Mouse (Mus musculus) liver, embryonic 13.5 days (tissue): ENCODE data around the gene Gskip. TPM values are rescaled to one million over a fixed set of nuclear protein-coding genes. Genes with fewer than 3 reads are reported as not detected.

Experiments used
- ATAC-seq: fragments of 200-750 bp; cut with Nextera tagmentation; 2 replicates; pipeline ENCODE4 v1.8.0; 2017; ENCODE audit warnings: low read depth, mild to moderate bottlenecking, moderate number of reproducible peaks, moderate library complexity
- DNase-seq: peaks from one replicate; pipeline ENCODE4 v3.0.0; 2022
- H3K27ac ChIP-seq: fragments of 300-500 bp; sonication (generic); 2 replicates; pipeline ENCODE4 v1.5.1; 2015; ENCODE audit warnings: moderate library complexity, mild to moderate bottlenecking, inconsistent platforms
- H3K27me3 ChIP-seq: fragments of 300-500 bp; sonication (generic); 2 replicates; pipeline ENCODE4 v1.6.1; 2015; ENCODE audit warnings: mild to moderate bottlenecking, inconsistent platforms
- H3K36me3 ChIP-seq: fragments of 300-500 bp; sonication (generic); 2 replicates; pipeline ENCODE4 v1.6.1; 2015; ENCODE audit warnings: mild to moderate bottlenecking, inconsistent platforms
- H3K4me1 ChIP-seq: fragments of 300-500 bp; sonication (generic); replicated peaks from 2 replicates; pipeline ENCODE4 v1.6.1; 2015; ENCODE audit warnings: inconsistent platforms
- H3K4me2 ChIP-seq: fragments of 300-500 bp; sonication (generic); 2 replicates; pipeline ENCODE4 v1.6.1; 2015; ENCODE audit warnings: inconsistent platforms, mild to moderate bottlenecking, moderate library complexity
- H3K4me3 ChIP-seq: fragments of 300-500 bp; sonication (generic); replicated peaks from 2 replicates; pipeline ENCODE4 v1.5.1; 2015; ENCODE audit warnings: mild to moderate bottlenecking, inconsistent platforms
- H3K9ac ChIP-seq: fragments of 300-500 bp; sonication (generic); 2 replicates; pipeline ENCODE4 v1.6.1; 2015; ENCODE audit warnings: mild to moderate bottlenecking, inconsistent platforms
- H3K9me3 ChIP-seq: fragments of 300-500 bp; sonication (generic); replicated peaks from 2 replicates; pipeline ENCODE4 v1.6.1; 2016; ENCODE audit warnings: inconsistent platforms
- WGBS: fragments of 180-500 bp; shearing (Covaris S2); methylation state at CpG from one replicate; pipeline ENCODE4 v1.1.7; 2015; ENCODE audit not compliant: insufficient replicate concordance; 5-methylcytosine and 5-hydroxymethylcytosine counted together
- polyA plus RNA-seq: library from polyadenylated mRNA; unstranded; fragments of >200 nt; fragmentation: Nextera tagmentation; extraction: Ambion mirVana; gene quantifications from 2 replicates; pipeline ENCODE4 v1.2.1, GENCODE M21; 2015

Gene Gskip
- 13.2 and 14.4 TPM in 2 replicates for polyA plus RNA-seq

DNA sequence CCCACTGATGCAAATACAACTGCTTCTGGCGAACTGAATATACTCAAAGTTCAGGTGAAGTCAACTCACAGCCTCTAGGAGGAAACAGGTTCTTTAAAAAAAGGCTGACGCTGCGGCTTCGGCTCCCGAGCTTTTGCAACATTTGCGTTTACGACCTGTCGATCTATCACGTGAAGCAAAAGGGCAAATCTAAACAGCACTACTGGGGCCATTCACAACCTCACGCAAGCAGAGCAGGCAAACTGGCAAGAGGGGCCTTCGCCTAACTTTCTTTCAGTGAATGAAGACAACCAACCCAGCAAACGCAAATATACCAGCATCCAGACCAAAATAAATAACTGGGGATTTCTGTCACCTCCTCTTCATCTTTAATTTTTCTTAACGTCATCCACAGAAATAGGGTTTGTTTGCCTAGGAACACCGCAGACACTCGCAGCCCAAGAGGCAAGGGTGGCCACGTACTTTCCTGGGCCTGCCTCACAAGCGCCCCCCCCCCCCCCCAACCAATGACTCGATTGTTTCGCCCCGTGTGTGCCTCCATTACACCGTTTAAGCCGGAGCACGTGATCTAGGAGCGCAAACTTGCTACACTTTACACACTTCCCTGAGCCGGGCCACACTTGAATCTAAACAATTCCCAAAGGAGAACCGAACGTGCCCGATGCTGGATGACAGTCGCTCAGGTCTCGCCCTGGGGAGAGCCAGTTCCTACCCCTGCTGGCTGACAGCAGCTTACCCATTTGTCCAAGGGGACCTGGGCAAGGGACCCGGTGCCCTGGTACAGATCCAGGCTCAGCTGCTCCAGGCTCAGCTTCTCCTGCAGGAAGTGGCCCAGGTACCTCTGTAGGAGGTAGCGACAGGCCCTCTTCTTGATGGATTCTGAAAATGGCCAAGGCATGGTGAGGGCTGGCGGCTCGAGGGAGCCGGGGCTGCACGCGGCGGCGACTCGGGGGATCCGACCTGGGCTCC is at the start of gene Gskip:
Gene Gskip (plus strand): TSS at position 897 of the 969 bp plus-strand sequence.
- H3K27me3 ChIP-seq, result no peaks in the 10 kb centered on the region
- peak within 1 kb of the TSS; percentile 93 for H3K4me2 ChIP-seq
- peak; percentile 54 for ATAC-seq
- DNase-seq, result peak; percentile 60
- under 1% methylated on average over 41 of the region's 41 CpGs for WGBS
- peaks cover 16% of the 10 kb centered on the region for H3K36me3 ChIP-seq
- H3K9me3 ChIP-seq, result no peaks in the 10 kb centered on the region
- peak within 1 kb of the TSS; percentile 99 for H3K4me3 ChIP-seq
- H3K27ac ChIP-seq, result peak within 1 kb of the TSS; percentile 95
- peak within 1 kb of the TSS; percentile 96 for H3K9ac ChIP-seq
- H3K4me1 ChIP-seq, result peaks cover 54% of the 10 kb centered on the region

DNA sequence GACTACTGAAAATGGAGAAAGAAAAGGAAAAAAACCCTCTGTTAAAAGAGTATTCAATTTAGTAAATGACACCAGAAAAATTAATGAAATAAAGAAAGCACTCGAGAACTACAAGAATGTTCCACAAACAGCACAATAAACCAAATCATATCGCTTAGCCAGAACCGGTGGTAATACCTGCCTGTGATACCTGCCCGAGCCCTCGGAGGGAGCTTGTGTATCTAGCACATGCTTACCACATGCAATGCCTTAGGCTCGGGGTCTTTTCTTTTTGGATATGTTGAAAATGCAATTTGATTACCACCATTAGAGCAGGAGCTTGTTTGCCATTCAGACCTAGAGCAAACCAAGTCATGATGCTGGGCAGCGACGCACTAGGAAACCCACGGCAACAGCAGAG is 48.1 kb upstream of the Gskip start:
- no peak overlapping the region for H3K4me2 ChIP-seq
- H3K9me3 ChIP-seq, result no peaks in the 10 kb centered on the region
- WGBS, result 88% methylated on average over 9 of the region's 9 CpGs
- no peak overlapping the region for H3K4me3 ChIP-seq
- no peak overlapping the region for H3K9ac ChIP-seq
- ATAC-seq (no peak), DNase-seq (no peak)
- no peak overlapping the region for H3K27ac ChIP-seq
- H3K4me1 ChIP-seq, result no peaks in the 10 kb centered on the region
- no peaks in the 10 kb centered on the region for H3K27me3 ChIP-seq
- peaks cover 96% of the 10 kb centered on the region for H3K36me3 ChIP-seq

DNA sequence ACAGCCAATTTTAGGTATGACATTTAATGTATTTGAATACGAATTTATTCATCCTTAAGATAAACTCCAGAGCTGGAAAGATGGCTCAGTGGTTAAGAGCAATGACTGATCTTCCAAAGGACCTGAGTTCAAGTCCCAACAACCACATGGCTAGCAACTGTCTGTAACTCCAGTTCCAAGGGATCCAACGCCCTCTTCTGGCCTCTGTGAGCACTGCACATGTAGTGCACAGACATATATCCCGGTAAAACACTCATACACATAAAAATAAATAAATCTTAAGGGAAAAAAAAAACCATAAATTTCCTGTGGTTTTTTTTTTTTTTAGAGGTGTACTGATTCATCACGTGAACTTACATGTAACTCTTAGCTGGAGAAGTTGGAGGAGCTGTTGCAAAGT is 47.1 kb upstream of the Gskip start:
- no peaks in the 10 kb centered on the region for H3K9me3 ChIP-seq

DNA sequence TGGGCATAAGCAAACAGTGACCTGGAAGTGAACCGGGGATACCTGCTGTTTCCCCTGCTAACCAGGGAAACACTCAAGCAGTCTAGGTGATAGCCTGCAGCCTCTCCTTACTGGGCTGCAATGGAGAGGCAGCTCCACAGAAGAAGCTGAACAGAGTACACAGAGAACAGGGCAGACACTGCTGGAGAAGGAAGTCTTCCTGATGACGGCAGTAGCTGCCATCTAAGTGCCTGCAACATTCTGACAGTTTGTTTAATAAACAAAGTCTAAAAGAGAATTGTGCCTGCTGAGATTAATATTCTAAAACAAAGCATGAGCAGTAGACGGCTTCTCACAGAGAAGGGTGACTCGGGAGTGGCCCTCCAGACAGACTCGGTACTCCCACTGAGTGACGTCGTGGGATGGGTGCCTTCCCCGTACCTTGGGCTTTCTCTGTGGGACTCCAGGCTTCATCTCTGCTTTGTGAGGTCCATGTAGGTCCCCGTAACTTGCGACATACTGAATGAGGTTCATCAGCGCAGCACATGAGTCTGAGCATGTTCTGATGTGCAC is 41.8 kb upstream of the Gskip start:
- H3K4me1 ChIP-seq, result no peaks in the 10 kb centered on the region
- no peak overlapping the region for H3K27ac ChIP-seq
- H3K4me2 ChIP-seq, result no peak overlapping the region
- H3K36me3 ChIP-seq, result peaks cover 98% of the 10 kb centered on the region
- H3K27me3 ChIP-seq, result no peaks in the 10 kb centered on the region
- DNase-seq (no peak), ATAC-seq (no peak)
- no peak overlapping the region for H3K4me3 ChIP-seq
- 87% methylated on average over 11 of the region's 11 CpGs for WGBS
- H3K9ac ChIP-seq, result no peak overlapping the region
- H3K9me3 ChIP-seq, result no peaks in the 10 kb centered on the region

More for the DNA sequence above, 47.1 kb upstream of the Gskip start:
- Histone ChIP-seq H3K4me2 (no peak overlapping the region), H3K9ac (no peak overlapping the region), H3K4me1 (no peaks in the 10 kb centered on the region), H3K36me3 (peaks cover 99% of the 10 kb centered on the region), H3K27ac (no peak overlapping the region), H3K4me3 (no peak overlapping the region), H3K27me3 (no peaks in the 10 kb centered on the region)
- DNase-seq, result no peak
- 70% methylated on average over 4 of the region's 4 CpGs for WGBS
- no peak for ATAC-seq

DNA sequence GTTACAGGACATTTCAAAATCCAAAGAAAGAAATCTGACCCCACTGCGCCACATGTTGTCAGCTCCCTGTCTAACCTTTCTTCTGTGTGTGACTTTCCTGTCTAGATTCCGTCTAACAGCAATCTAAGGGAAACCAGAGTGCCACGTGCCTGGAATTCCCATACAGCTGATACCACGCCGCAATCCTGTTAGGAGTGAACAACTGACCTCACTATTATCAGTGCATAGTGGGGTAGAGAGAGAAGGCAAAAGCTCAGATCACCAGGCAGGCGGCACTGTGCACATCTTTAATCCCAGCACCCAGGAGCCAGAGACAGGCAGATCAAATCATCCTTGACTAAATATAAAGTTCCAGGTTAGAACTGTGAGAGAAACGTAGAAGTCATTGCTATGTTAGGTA is 28.8 kb upstream of the Gskip start:
- ATAC-seq (no peak), DNase-seq (no peak)
- no peak overlapping the region for H3K9ac ChIP-seq
- WGBS, result 87% methylated on average over 7 of the region's 7 CpGs
- H3K27me3 ChIP-seq, result no peaks in the 10 kb centered on the region
- no peaks in the 10 kb centered on the region for H3K9me3 ChIP-seq
- peaks cover 97% of the 10 kb centered on the region for H3K36me3 ChIP-seq
- no peak overlapping the region for H3K4me3 ChIP-seq
- H3K4me1 ChIP-seq, result no peaks in the 10 kb centered on the region
- no peak overlapping the region for H3K4me2 ChIP-seq
- H3K27ac ChIP-seq, result no peak overlapping the region

DNA sequence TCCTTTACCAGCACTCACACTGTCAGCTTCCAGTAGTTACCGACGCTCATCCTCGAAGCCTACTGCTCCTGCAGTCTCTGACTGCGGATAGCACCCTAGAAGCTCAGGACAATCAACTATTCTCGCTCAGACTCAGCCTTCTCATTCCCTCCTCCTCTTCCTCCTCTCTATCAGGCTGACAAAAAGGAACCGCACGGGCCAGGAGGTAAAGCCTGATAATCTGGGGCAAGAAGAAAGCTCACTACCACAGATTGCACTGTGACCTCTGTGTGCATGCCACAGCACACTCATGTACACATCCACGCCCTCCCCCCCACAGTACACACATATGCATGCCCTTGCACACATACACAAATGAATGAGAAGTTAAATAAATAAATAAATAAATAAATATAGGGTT is 8.4 kb upstream of the Gskip start:
- Histone ChIP-seq H3K27me3 (no peaks in the 10 kb centered on the region), H3K27ac (peak overlapping the region; percentile 3; the same call in 1 of the 2 replicates), H3K4me3 (no peak overlapping the region), H3K4me2 (no peak overlapping the region), H3K9ac (no peak overlapping the region), H3K36me3 (peaks cover 67% of the 10 kb centered on the region), H3K4me1 (peaks cover 18% of the 10 kb centered on the region), H3K9me3 (no peaks in the 10 kb centered on the region)
- WGBS, result 42% methylated on average over 8 of the region's 8 CpGs
- DNase-seq (peak; percentile 10), ATAC-seq (peak; percentile 78)

DNA sequence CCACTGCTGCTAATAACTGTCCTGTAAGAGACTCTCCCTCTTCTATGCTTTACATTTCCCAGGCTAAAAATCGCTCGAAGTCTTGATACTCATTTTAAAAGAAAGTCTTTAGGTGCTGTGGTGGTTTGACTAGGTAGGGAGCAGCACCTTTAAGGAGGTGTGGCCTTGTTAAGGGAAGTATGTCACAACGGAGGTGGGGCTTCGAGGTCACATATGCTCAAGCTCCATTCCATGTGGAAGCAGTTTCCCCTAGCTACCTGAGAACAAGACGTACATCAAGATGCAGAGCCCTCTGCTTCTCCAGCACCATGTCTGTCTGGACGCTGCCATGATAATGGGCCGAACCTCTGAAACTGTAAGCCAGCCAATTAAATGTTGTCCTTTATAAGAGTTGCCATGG is 6.4 kb upstream of the Gskip start:
- Histone ChIP-seq H3K4me2 (no peak overlapping the region), H3K9me3 (no peaks in the 10 kb centered on the region), H3K27ac (no peak overlapping the region), H3K9ac (no peak overlapping the region), H3K36me3 (peaks cover 58% of the 10 kb centered on the region), H3K27me3 (no peaks in the 10 kb centered on the region), H3K4me3 (no peak overlapping the region), H3K4me1 (peaks cover 36% of the 10 kb centered on the region)
- ATAC-seq, result no peak
- DNase-seq, result no peak
- WGBS, result 84% methylated on average over 7 of the region's 7 CpGs

DNA sequence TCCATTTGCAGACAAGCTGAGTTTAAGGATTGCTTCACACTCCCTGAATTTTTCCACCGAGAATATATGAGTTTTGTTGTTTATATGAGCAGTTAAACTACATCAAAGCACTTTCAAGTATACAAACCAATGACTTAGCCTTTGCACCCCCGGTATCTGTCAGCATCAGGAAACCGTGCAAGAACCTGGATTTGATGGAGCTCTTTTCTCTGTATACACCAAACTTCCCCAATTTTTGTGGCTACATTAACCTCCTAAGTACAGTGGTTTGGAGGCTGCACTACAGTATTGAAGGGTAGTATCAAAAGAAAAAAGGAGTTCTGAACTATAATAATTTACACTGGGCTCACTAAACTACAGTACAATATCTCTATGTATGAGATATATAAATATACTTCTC is 5.9 kb upstream of the Gskip start:
- Histone ChIP-seq H3K4me1 (peaks cover 41% of the 10 kb centered on the region), H3K27me3 (no peaks in the 10 kb centered on the region), H3K9ac (no peak overlapping the region), H3K36me3 (peaks cover 52% of the 10 kb centered on the region), H3K4me2 (no peak overlapping the region), H3K9me3 (no peaks in the 10 kb centered on the region), H3K4me3 (no peak overlapping the region), H3K27ac (no peak overlapping the region)
- DNase-seq (no peak), ATAC-seq (no peak)
- 63% methylated on average over 3 of the region's 3 CpGs for WGBS

DNA sequence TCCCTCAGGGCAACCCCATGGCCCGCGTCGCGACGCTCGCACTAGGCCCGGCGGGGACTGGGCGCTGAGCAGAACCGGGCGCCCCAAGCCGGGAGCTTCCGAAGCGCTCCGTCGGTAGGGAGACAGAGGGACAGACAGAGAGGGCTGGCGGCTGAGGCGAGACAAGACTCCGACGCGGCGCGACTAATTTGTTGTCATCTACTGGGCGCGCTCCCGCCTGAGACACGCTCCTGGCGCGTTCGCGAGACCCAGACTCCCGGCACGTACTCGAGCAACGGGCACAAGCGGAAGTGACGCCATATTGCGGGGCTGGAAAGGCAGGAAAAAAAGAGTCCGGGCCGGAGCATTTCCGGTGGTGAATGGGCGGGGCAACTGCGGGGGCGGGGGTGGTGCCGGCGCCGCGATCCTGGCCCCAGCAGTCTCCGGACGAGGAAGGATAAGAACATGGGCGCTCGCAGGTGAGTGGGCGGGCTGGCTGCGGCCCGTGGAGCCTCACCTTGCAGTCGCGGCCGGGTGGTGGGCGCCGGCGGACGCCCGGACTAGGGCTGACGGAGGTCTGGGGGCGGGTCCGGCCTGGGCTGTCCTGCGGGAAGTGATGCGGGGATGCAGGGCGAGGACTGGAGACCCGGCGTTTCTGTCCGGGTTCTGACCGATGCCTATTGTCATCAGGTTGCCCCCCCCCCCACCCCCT is 517 bp downstream of the Gskip start, which contains the start of gene Atg2b:
Gene Atg2b (minus strand): TSS at position 211 of the 691 bp plus-strand sequence.
- Histone ChIP-seq H3K4me1 (peaks cover 51% of the 10 kb centered on the region), H3K4me2 (peak within 1 kb of the TSS; percentile 93)

DNA sequence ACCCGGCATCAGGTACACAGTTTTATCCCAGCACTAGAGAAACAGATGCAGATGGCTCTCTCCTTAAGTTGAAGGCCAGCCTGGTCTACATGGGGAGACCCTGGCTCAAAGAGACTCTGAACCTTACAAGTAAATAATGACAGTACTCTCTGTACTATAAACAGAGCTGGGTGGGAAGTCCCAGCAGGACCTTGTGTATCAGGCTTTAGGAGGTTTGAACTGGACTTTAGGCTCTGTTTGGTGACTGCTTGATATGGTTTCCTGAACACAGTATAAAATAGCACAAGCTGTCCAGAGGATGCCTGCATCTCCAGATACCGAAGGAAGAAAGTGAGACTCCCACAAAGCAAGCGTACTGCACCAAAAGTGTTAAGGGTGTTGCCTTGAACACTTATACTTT is 2.2 kb downstream of the Gskip start:
- WGBS, result 69% methylated on average over 3 of the region's 3 CpGs

More for the DNA sequence above, 517 bp downstream of the Gskip start, which contains the start of gene Atg2b:
- peak; percentile 94 for DNase-seq
- Histone ChIP-seq H3K4me3 (peak within 1 kb of the TSS; percentile 99), H3K27ac (peak within 1 kb of the TSS; percentile 95), H3K9ac (peak within 1 kb of the TSS; percentile 96), H3K9me3 (no peaks in the 10 kb centered on the region), H3K36me3 (peaks cover 17% of the 10 kb centered on the region), H3K27me3 (no peaks in the 10 kb centered on the region)
- ATAC-seq, result peak; percentile 89
- under 1% methylated on average over 73 of the region's 73 CpGs for WGBS

DNA sequence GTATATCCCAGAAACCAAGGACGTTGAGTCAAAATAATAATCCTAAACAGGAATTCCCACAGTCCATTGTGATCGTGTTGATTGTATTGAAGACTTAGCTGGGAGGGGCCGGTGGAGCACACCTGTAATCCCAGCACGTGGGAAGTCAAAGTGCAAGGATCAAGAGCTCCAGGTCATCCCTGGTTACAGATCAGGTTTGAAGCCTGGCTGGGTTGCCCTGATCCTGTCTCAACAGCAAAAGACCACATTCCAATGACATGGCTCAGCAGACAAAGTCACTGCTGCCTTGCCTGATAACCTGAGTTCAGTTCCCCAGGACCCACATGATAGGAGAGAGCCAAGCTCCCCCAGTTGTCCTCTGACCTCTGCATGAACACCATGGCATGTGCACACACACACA is 2.8 kb downstream of the Gskip start:
- no peak overlapping the region; the same call in 1 of the 2 replicates for H3K27ac ChIP-seq
- H3K9ac ChIP-seq, result no peak overlapping the region
- no peak overlapping the region for H3K4me2 ChIP-seq
- ATAC-seq (no peak), DNase-seq (no peak)
- no peak overlapping the region for H3K4me3 ChIP-seq
- peaks cover 41% of the 10 kb centered on the region for H3K4me1 ChIP-seq
- WGBS, result 75% methylated on average over 4 of the region's 4 CpGs
- H3K36me3 ChIP-seq, result 0 out of 2 replicates have a peak, but pooled peaks cover 12% of the 10 kb centered on the region
- no peaks in the 10 kb centered on the region for H3K9me3 ChIP-seq
- no peaks in the 10 kb centered on the region for H3K27me3 ChIP-seq

More for the DNA sequence above, 2.2 kb downstream of the Gskip start:
- peak overlapping the region; percentile 96 for H3K9ac ChIP-seq
- H3K4me1 ChIP-seq, result peaks cover 47% of the 10 kb centered on the region
- ATAC-seq (no peak), DNase-seq (no peak)
- no peaks in the 10 kb centered on the region for H3K27me3 ChIP-seq
- 0 out of 2 replicates have a peak overlapping the region, but pooled peaks have one; percentile 99 for H3K4me3 ChIP-seq
- H3K27ac ChIP-seq, result peak overlapping the region; percentile 95
- H3K9me3 ChIP-seq, result no peaks in the 10 kb centered on the region
- peaks cover 8% of the 10 kb centered on the region; the same call in 1 of the 2 replicates for H3K36me3 ChIP-seq
- H3K4me2 ChIP-seq, result peak overlapping the region; percentile 93
